Mouse (Mus musculus): ENCODE data around the gene Olfr1298. TPM values are rescaled to one million over a fixed set of nuclear protein-coding genes. Genes with fewer than 3 reads are reported as not detected.

Gene Olfr1298
- not detected for total RNA-seq (2021)

DNA sequence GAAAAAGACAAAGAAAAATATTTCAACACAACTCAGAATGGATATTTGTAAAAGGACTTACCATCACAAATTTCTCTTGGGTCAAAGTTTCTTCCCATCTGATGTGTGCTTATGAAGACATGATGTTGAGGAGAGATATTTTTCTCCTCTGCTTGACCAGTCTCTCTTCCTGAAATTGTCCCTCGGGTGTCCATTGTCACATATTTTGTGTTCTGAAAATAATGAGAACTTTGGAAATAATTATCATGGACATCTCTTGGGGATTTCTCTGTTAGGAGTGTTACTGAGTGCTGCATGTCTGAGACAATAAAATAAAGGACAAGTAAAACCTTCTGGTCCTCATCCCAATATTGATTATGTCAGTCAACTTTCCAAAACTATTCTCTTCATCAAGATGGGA lies at the start of gene Olfr1298:
TSS of gene Olfr1298 (minus strand) at position 101 of the 400 bp plus-strand sequence.
- DNase-seq: no peak
- intact Hi-C loops (cut with DNase I): no loop called here

- intact Hi-C loops (cut with DNase I): no loop called here
- no peak for DNase-seq
These were observed 12.1 kb upstream of the Olfr1298 start, which contains the start of gene Olfr1299 for GRCm38 (mm10) chr2:111661119-111661518. Gene Olfr1299 (plus strand): TSS chr2:111661419.

DNA sequence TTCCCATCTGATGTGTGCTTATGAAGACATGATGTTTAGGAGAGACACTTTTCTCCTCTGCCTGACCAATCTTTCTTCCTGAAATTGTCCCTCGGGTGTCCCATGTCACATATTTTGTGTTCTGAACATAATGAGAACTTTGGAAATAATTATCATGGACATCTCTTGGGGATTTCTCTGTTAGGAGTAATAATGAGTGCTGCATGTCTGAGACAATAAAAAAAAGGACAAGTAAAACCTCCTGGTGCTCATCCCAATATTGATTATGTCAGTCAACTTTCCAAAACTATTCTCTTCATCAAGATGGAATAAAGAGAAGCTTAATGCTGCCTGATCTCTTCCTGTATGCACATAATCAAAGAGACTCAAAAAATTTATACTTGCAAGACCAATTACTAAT lies 22.6 kb downstream of the Olfr1298 start, which contains the start of gene Olfr1297:
TSS of gene Olfr1297 (minus strand) at position 101 of the 400 bp plus-strand sequence.
- intact Hi-C loops (cut with DNase I): no loop called here
- DNase-seq: no peak

Other genes starting within 250 kb of the Olfr1298 start
- gene Olfr1286, start 226.1 kb downstream of the Olfr1298 start, total RNA-seq (2021): not detected
- gene Olfr1287, start 200.1 kb downstream of the Olfr1298 start, total RNA-seq (2021): not detected
- not detected for gene Olfr1288, start 175.1 kb downstream of the Olfr1298 start, total RNA-seq (2021)
- not detected for gene Olfr1289, start 168.4 kb downstream of the Olfr1298 start, total RNA-seq (2021)
- gene Olfr1290, start 155.4 kb downstream of the Olfr1298 start, total RNA-seq (2021): not detected
- not detected for gene Olfr1291-ps1, start 152.0 kb downstream of the Olfr1298 start, total RNA-seq (2021)
- gene Olfr1293-ps, start 124.0 kb downstream of the Olfr1298 start, total RNA-seq (2021): not detected
- not detected for gene Olfr1294, start 108.9 kb downstream of the Olfr1298 start, total RNA-seq (2021)
- not detected for gene Olfr1295, start 79.5 kb downstream of the Olfr1298 start, total RNA-seq (2021)
- not detected for gene Olfr1297, start 22.7 kb downstream of the Olfr1298 start, total RNA-seq (2021)
- gene Olfr1299, start 12.2 kb upstream of the Olfr1298 start, total RNA-seq (2021): not detected
- gene Olfr1301, start 101.8 kb upstream of the Olfr1298 start, total RNA-seq (2021): not detected
- not detected for gene Olfr1302, start 128.2 kb upstream of the Olfr1298 start, total RNA-seq (2021)
- gene Olfr1303, start 171.1 kb upstream of the Olfr1298 start, total RNA-seq (2021): not detected
- gene Olfr1305, start 227.9 kb upstream of the Olfr1298 start, total RNA-seq (2021): not detected